Mouse (Mus musculus) erythroblast, embryonic 14.5 days (primary cell): ENCODE measurements around the gene Tmem131.

Experiments
- GATA1 ChIP-seq: IDR thresholded peaks from 2 replicates; pipeline ENCODE4 v1.6.1; 2012; ENCODE audit warnings: low read length, inconsistent platforms, mixed read lengths
- TAL1 ChIP-seq: IDR thresholded peaks from 3 replicates; pipeline ENCODE4 v1.6.1; 2012; ENCODE audit warnings: low read length, inconsistent platforms, mixed read lengths

DNA sequence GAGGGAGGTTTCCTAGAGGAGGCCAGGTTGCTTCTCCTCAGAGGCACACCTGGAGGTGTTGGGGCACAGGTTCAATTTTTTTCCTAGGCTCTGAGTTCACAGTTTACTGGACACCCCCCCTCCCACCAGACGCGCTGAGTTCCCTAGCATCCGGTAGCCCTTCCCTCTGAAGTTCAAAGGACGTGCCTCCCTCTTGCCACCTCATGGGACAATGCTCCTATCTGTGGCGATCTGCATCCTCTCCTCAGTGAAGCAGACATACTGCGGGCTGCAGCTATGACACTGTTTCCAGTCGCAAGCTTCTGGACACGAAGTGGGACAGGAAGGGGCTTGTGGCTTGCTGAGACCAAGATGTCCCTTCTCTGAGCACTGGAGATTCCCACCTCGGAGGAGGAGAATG, 183.1 kb downstream of the Tmem131 start:
- no peak for TF ChIP-seq GATA1
- TF ChIP-seq TAL1: no peak
